In genomic region chr5:29251496-29251873, GRCm38 (mm10) we compare ENCODE assay signal across 15 mouse cellular contexts.
"Had no signal": no experiment of that assay in that cellular context is flagged by ENCODE, and none has a peak within 500 bp of the region (broad histone marks: within the 10 kb centered on the region; RNA-seq: fewer than 3 reads in every experiment).

No protein-coding gene starts in this region.

- H3K4me3 ChIP-seq: limb, embryonic 10.5 days; limb, embryonic 13.5 days; liver, embryonic 12.5 days; liver, embryonic 15.5 days; lung, embryonic 15.5 days had no signal

- H3K27ac ChIP-seq: limb, embryonic 10.5 days; limb, embryonic 13.5 days; liver, embryonic 12.5 days; liver, embryonic 15.5 days; lung, embryonic 15.5 days had no signal

- H3K4me1 ChIP-seq: limb, embryonic 10.5 days; limb, embryonic 13.5 days; liver, embryonic 12.5 days; liver, embryonic 15.5 days; lung, embryonic 15.5 days had no signal

- H3K9me3 ChIP-seq: limb, embryonic 10.5 days; limb, embryonic 13.5 days; liver, embryonic 12.5 days; liver, embryonic 15.5 days; lung, embryonic 15.5 days had no signal

- ATAC-seq: intestine, embryonic 16.5 days; liver, embryonic 12.5 days had no signal

- H3K27me3 ChIP-seq: limb, embryonic 13.5 days; liver, embryonic 12.5 days; liver, embryonic 15.5 days; lung, embryonic 15.5 days had no signal

- H3K9ac ChIP-seq: limb, embryonic 13.5 days; liver, embryonic 12.5 days; liver, embryonic 15.5 days; lung, embryonic 15.5 days had no signal

- H3K4me2 ChIP-seq: limb, embryonic 13.5 days; liver, embryonic 12.5 days; liver, embryonic 15.5 days; lung, embryonic 15.5 days had no signal

- H3K36me3 ChIP-seq: limb, embryonic 10.5 days; limb, embryonic 13.5 days; liver, embryonic 12.5 days; liver, embryonic 15.5 days; lung, embryonic 15.5 days had no signal

- DNase-seq: kidney, adult 18-20 months; kidney, adult 9 months; kidney, postnatal 14 days; liver; lung, adult 18-20 months; lung, postnatal 14 days; lung, postnatal 4 days; thymus, adult 18-20 months; thymus, postnatal 36 days had no signal
